Mouse (Mus musculus) kidney, postnatal 10 days (tissue): ENCODE measurements around the gene Il10.
A peak's percentile ranks its signal among the peaks of the same experiment; 100 is the strongest.

Experiments
- DNase-seq: peaks from one replicate; pipeline ENCODE4 v3.0.0; 2021; ENCODE audit warnings: mixed read lengths

Gene Il10

GRCm38 (mm10) chr1:131019492-131020098, at the start of gene Il10:
Il10 (plus strand) TSS chr1:131019845.
- DNase-seq, result no peak

DNA sequence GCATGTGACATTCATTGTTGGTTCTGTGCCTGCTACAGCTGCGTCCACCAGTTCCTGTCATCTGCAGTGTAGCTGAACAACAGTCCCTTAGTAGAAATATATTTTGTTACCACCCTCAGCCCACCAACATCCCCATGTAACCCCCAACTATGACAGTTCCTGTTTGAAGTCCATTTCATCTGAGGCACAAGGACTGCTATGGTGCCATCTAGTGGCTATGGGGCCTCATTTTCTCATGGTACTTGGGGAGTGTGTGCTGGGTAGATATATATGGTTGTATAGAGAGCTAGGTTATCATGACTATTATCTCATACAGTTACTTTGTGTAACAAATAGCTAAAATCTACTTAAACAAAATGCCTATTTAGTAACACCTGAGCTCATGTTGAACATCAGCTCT, 40.2 kb upstream of the Il10 start:
- DNase-seq, result peak; percentile 68

GRCm38 (mm10) chr1:130984441-130984840, 35.2 kb upstream of the Il10 start:
- DNase-seq, result peak; percentile 13

- DNase-seq, result no peak
These were observed 32.6 kb upstream of the Il10 start for GRCm38 (mm10) chr1:130987001-130987400.

DNA sequence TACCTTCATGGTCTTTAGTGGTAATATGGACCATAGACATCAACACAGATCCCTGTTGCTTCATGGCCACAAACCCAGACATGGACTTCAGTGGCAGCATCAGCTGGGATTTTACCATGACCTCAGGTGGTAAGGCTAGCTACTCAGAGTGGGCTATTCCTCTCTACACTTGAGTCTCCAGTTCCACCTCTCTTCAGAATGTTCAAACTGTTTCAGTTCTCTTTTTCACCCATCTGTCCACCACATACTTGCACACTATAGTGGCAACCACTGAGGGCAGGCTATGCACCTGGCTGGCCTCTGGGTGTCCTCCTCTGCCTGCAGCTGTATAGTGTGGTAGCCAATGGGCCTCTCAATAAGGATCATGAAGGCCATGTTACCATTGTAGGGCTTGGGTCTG, 32.2 kb upstream of the Il10 start:
- no peak for DNase-seq

DNA sequence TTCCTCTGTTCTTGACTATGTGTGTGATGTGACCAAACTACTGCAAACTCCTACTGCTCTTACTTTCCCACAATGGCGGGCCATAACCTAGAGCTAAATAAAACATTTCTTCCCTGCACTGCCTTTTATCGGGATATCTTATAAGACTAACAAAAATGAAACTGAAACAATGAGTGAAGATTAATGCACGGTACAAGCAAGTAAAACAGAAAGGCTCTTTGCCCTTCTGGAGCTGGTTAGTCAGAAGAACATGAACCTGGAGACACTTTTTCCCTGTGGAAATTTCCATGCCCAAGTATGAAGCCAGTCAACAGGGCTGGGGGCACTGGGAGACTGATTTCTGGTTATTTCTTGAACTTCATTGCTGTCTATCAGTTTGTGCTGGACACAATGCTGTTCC, 30.3 kb upstream of the Il10 start:
- DNase-seq, result no peak

DNA sequence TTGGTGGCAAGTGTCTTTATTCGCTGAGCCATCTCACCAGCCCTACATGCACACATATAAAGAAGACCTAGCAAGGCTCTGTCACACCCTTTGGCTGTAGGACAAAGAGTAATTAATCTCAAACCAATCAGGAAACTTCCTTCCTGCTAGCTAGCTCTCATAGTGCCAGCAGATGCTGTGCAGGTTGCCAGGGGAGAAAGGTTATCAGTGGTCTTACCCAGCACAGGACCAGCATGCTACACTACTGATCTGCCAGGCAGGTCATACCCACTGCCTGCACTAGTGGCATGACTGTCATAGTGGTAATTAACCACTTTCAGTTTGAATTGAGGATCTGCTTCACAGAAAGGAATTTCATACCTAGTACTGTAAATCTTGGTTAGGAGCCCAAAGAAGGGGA, 29.2 kb upstream of the Il10 start:
- DNase-seq, result no peak

- no peak for DNase-seq
These were observed 26.0 kb upstream of the Il10 start for GRCm38 (mm10) chr1:130993574-130994154.

DNA sequence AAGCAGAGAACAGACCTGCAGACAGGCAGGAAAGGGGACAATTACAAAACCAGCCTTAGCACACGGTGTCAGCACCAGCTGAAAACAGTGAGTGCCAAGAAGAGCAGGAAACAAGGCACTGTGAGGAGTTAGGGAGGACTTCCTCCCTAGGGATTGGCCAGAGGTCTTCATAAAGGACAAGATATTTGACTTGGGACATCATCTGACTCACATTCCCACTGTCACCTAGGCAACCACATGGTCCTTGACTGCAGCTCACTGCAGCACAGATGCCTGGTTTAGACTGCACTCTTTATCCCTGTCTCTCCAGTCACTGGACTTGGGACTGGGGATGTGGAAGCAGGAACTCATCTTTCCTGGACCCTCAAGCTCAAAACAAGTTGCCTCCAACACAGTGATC, 24.1 kb upstream of the Il10 start:
- DNase-seq, result peak; percentile 11

- no peak for DNase-seq
These were observed 23.3 kb upstream of the Il10 start for GRCm38 (mm10) chr1:130996356-130996755.

- DNase-seq, result peak; percentile 0
These were observed 22.2 kb upstream of the Il10 start for GRCm38 (mm10) chr1:130997441-130997840.

GRCm38 (mm10) chr1:130998321-130998720, 21.3 kb upstream of the Il10 start:
- DNase-seq, result no peak

DNA sequence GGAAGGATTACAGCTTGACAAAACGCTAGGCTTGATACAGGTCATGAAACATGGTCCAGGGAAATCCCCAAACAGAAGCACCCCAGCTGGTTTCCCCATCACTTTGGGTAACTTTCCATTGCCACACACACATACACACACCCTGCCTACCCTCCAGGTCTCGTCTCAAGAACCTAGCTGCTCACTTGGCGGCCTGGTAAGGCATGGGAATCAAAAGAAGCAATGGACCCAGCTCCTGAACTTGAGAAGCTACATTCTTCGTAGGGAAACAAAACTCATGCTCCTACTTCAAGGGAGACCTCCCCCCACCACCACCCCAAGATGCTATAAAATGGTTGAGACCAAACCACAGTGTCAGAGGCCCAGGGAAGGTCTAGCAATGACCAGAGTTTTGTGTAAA, 19.9 kb upstream of the Il10 start:
- no peak for DNase-seq

DNA sequence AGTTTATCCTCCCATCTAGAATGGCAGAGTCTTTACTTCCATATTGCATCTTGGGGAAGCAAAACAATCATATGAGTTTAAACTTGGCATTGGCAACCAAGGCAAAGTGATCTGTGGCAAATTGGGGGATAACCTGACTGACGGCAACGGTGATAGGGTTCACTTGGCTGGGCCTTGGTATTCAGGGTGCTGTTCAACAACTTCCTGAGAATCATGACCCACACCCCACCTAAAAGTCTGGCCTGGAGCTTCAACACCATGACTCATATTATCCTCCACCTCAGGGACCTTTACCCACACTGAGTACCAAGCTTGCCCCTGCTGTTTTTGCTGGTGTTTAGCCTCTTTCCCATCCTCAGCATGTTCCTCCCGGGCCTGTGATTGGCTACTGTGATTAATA, 19.3 kb upstream of the Il10 start:
- no peak for DNase-seq

- DNase-seq, result no peak
These were observed 17.1 kb upstream of the Il10 start for GRCm38 (mm10) chr1:131002561-131002960.

DNA sequence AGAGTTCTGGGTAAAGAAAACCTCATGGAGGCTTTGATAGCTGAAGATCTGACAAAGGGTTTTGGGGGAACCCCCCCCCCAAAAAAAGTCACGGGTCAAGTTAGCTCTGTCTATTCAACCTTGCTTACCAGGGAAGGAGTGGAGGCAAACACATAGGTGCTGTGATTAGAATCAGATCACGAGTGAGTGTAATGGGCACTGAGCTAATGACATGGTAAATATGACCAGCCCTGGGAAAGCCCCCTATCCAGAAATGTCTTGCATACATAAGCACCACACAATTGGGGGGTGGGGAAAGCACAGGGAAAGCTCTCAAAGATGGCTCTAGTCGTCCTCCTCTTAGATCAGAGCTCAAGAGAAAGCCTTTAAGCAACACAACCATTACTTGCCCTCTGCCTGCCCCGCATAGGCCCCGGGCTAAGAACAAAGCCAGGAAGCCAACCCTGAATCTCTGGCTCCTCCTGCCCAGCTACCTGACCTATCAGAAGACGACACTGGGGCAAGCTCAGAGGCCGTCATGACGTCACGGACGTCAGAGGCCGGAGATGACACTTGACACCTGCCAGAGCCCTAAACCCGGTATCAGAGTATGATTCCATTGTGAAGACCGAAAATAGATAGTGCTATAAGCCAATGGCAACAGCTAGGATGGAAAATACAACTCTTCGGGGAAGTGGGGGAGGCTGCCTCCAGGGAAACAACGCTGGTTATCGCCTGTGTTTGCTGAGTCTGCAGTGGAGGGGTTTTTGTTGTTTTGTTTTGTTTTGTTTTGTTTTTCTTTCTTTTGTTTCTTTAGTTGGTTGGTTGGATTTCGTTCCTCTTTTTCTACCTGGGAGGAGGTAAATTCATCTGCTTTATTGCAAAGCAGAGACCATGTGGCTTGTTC, 16.4 kb upstream of the Il10 start:
- no peak for DNase-seq

DNA sequence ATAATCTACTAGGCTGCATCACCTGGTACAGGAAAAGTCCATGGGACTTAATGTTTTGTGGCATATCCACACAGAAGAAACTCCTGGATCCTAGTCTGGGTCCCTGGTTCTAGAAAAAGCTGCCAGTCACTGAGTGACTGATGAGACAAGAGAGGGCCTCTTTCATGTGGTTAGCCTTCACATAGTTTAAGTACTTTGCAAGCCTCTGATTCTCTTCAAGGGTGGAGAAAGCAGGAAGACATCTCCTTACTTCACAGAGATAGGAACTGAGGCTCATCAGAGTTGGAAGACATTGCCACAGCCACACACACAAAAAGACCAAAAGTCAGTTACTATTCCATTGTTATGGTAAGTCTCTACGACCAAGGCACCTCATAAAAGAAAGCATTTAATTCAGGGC, 13.6 kb upstream of the Il10 start:
- no peak for DNase-seq

DNA sequence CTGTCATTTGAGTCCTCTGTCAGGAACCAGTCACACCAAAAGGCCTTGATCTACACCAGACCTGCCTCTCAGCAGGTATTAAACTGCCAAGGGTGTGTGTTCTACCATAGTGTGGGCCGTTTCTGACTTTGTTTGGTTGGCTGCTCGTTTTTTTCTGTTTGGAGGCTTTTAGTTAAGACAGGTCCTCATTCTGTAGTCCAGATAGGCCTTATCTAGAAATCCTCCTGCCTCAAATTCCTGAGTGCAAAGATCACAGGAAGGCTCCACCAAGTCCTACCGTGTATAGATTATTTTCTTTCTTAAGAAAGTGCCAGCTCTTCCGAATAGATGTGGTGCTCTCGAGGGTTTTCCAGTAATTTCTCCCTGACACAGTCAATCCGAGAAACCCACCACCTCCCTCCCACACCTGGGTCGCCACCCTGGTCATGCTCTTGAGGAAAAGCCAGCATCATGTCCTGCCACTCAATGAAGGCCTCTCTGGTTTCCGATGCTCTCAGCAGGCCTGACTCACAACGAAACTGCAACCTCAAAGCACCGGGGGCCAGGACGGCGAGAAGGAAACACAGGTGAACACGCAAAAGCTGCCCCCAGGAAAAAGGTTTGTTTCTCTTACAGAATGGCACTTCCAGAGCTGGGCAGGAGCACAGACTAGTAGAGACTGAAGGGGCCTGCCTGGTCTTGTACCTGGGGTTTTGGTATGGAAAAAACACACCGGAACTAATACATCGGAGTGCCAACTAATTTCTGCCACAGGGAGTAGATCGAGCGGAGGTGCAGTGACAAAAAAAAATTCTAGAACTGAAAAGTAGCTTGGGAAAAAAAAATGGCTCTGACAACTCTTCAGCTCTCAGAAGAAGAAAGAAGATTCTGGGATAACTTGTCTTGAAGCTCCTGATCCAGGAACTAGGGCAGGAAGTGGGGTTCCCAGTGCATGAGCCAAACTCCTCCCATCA, 9.2 kb upstream of the Il10 start:
- DNase-seq, result no peak

- no peak for DNase-seq
These were observed 7.2 kb upstream of the Il10 start for GRCm38 (mm10) chr1:131012494-131012893.

GRCm38 (mm10) chr1:131013926-131014325, 5.7 kb upstream of the Il10 start:
- no peak for DNase-seq

DNA sequence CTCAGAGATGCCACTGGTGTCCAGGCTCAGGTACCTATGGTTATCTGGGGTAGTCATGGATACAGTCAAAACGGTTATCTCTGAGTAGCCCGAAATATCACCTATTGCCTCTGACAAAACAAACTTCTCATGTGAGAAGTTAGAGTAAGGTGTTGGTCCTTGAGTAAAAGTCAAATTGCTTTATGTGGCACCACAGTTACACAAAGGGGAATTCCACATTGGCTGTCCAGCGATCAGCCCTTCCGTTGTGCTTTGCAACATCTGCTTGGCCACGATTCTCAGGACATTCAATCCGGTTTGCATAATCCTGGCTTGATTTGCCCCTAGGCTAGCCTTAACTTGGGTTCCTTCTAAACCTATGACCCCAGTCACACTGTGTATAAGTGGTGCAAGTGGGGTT, 4.4 kb upstream of the Il10 start:
- no peak for DNase-seq

DNA sequence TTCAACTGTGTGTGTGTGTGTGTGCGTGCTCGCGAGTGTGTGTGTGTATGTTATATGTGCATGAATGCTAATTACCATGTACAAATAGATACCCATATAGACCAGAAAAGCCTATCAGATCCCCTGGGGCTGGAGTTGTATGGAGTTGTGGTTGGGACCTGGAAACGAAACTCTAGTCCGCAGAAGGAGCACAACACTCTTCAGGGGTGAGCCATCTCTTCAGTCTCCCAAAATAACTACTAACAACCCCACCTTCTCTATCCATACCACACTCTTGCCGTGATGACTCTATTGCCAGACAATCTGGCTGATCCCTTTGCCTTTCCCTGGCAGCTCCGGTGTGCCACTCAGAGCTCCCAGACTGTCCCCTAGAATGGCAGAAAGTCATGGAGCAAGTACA, 3.8 kb upstream of the Il10 start:
- no peak for DNase-seq
